Mouse (Mus musculus) embryonic fibroblast, embryonic 13.5 days (primary cell): ENCODE measurements around the gene Spen. TPM values are rescaled to one million over a fixed set of nuclear protein-coding genes. Genes with fewer than 3 reads are reported as not detected.

Experiments
- H3K27ac ChIP-seq: 2 replicates; pipeline ENCODE4 v1.5.1; 2012; ENCODE audit warnings: low read length, control low read depth, inconsistent platforms; ENCODE audit not compliant: insufficient read depth
- H3K4me1 ChIP-seq: 2 replicates; pipeline ENCODE4 v1.6.1; 2011; ENCODE audit warnings: low read length; ENCODE audit not compliant: control insufficient read depth, insufficient read depth
- H3K4me3 ChIP-seq: 2 replicates; pipeline ENCODE4 v1.5.1; 2011; ENCODE audit warnings: mild to moderate bottlenecking, control low read depth, low read length; ENCODE audit not compliant: insufficient read depth
- CTCF ChIP-seq: IDR thresholded peaks from 2 replicates; pipeline ENCODE4 v1.5.1; 2011; ENCODE audit warnings: mild to moderate bottlenecking, control low read depth, low read length, moderate library complexity, borderline replicate concordance; ENCODE audit not compliant: insufficient read depth
- POLR2A ChIP-seq: IDR thresholded peaks from 2 replicates; pipeline ENCODE4 v1.6.1; 2011; ENCODE audit warnings: low read depth, mild to moderate bottlenecking, control low read depth, low read length, moderate library complexity
- polyA plus RNA-seq: library from polyadenylated mRNA; stranded (reverse); fragments of >200 nt; gene quantifications from 2 replicates; pipeline ENCODE4 v1.2.4, GENCODE M21; 2011; ENCODE audit warnings: low read depth; ENCODE audit not compliant: missing spikeins, insufficient read length

Gene Spen
- polyA plus RNA-seq, 1 experiment, result 21.2 TPM

DNA sequence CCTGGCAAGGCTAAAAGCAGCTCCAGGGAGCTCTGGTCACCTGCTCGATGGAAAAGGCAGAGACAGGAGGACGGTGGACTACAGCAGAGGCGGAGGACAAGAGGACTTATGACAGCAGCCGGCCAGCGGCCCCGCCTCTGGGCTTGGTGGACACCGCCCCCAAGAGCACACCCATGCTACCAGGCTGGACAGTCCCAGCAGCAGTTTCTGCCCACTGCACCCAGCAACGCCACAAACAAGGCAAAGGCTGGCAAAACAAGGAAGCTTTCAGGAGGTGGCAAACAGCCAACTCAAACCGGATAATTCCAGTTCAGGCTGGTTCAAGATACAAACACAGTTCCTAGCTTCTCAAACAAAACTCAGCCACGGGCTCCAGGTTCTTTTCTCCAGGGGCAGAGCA lies 32.0 kb downstream of the Spen start:
- peak overlapping the region; percentile 12; the same call in 1 of the 2 replicates for H3K27ac ChIP-seq
- TF ChIP-seq POLR2A (no peak), CTCF (no peak)
- peaks cover 3% of the 10 kb centered on the region for H3K4me1 ChIP-seq
- no peak overlapping the region for H3K4me3 ChIP-seq

DNA sequence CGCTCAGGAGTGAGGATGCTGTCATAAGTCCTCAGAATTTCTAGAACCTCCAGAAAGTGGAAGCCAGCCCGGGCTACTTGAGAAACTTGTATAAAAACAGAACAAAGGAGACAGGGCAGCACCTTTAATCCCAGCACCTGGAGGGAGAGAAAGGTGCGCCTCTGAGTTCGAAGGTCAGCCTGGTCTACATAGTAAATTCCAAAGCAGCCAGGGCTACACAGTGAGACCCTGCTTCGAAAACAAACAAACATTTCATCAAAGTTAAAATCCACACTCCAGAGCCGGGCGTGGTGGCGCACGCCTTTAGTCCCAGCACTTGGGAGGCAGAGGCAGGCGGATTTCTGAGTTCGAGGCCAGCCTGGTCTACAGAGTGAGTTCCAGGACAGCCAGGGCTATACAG lies 32.6 kb downstream of the Spen start:
- Histone ChIP-seq H3K4me3 (no peak overlapping the region), H3K27ac (no peak overlapping the region), H3K4me1 (peaks cover 7% of the 10 kb centered on the region)
- TF ChIP-seq POLR2A (no peak), CTCF (no peak)

DNA sequence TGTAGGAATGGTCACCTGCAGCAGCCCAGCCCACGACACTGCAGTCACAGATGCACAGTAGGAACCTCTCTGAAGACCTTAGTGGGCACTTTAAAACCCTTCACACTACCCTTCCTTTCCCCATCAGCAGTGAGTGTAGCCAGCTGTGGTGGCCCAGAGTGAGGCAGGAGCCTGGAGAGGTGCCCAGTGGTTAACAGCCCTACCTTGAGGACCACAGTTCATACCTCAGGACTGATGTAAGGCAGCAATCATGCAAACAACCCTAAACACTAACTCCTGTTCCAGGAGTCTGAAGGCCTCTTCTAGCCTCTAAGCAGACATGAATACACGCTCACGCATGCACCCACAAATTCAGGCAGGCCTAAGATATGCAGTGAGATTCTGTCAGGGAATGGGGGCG lies 33.9 kb downstream of the Spen start:
- H3K27ac ChIP-seq, result no peak overlapping the region
- TF ChIP-seq POLR2A, result no peak
- no peak for TF ChIP-seq CTCF

DNA sequence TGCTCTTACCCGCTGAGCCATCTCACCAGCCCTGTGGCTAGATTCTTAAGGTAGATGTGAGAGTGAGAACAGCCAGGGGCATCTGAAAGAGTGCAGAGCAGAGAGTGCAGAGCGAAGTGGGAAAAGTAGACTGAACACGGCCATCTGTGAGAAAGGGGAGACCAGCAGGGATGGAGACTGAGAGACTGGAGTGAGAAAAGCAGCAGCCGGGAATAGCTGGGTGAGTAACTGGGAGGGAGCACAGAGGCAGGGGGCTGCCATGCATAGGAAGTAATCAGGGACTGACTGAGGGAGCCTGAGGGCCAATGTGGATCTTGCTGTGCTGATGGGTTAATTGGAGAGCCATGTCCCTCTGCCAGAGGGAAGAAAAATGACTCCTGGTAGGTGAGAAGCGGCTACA lies 35.7 kb downstream of the Spen start:
- H3K27ac ChIP-seq, result no peak overlapping the region
- peaks cover 16% of the 10 kb centered on the region for H3K4me1 ChIP-seq
- TF ChIP-seq POLR2A (no peak), CTCF (no peak)
- H3K4me3 ChIP-seq, result no peak overlapping the region

More for the DNA sequence above, 33.9 kb downstream of the Spen start:
- Histone ChIP-seq H3K4me3 (no peak overlapping the region), H3K4me1 (peaks cover 16% of the 10 kb centered on the region)

DNA sequence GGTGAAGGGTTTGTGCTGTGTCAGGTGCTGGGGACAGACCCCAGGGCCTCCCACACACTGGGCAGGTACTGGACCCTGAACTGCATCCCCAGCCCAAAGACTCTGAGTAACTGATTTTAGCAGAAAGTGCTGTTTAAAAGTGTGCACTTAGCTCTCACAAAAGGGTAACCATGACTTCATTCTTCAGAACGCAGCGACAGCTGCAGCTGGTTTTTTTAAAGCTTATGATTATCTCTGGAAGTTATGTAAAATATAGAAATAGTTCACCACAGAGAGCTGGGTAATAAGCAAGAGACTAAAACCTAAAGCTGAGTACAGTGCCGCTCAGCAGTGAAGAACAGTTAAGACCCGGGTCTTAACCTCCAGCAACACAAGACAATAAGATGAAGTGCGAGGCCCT lies 37.3 kb downstream of the Spen start:
- TF ChIP-seq CTCF, result no peak
- TF ChIP-seq POLR2A, result no peak
- Histone ChIP-seq H3K27ac (peak overlapping the region; percentile 9), H3K4me1 (peaks cover 16% of the 10 kb centered on the region), H3K4me3 (no peak overlapping the region)

DNA sequence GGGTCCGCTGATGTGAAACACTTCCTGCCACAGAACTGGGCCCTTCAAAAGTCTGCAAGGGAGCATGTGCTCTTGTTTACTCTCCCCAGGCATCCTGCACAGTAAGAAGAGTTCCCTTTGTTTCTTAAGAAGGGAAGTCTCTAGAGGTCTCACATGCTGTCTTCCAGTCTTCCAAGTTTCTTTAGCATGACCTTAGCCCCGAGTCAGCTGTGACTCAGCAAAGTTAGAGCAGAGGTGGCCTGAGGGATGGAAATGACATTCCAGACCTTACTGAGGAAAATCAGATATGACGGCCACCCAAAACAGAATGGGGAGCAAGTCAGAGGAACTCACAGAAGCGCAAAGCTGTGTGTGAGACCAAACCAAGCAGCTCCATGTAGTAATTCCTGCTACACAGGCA lies 37.8 kb downstream of the Spen start:
- TF ChIP-seq POLR2A (no peak), CTCF (no peak)
- Histone ChIP-seq H3K4me1 (peaks cover 16% of the 10 kb centered on the region), H3K27ac (peak overlapping the region; percentile 9; the same call in 1 of the 2 replicates), H3K4me3 (no peak overlapping the region)

DNA sequence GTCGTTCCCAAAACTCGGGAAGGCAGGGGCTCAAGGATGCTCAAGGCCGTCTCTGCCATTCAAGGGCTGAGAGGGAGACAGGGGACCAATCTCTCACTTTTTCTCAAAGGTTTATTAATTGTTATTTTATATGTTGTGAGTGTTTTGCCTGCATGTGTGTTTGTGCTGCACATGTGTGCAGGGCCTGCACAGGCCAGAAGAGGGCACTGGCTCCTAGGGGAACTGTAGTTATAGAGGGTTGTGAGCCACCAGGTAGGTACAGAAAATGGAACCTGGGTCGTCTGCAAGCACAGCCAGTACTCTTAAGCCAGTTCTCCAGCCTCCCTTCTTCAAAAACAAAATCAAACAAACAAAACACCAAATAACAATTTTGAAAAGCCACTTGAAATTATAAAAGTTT lies 49.7 kb downstream of the Spen start:
- Histone ChIP-seq H3K4me3 (no peak overlapping the region), H3K27ac (no peak overlapping the region), H3K4me1 (no peaks in the 10 kb centered on the region)
- TF ChIP-seq CTCF (peak; percentile 45; the same call in 1 of the 2 replicates), POLR2A (no peak)

DNA sequence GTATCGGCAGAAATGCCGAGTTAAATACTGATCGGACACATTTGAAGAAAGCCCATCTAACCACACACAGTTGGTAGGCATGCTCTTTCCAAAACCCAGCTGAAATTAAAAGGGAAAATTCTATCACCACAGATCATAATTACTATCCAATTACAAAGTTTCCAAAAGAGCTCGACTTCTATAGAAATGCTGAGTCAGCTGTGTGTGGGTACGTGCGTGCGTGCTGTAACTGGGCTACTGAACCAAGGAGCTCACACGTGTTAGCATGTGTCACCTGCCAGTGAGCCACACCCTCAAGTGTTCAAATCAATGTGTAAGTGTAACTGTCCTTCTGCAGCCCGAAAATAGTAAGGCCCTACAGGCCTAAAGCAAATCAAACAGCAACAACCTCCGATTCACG lies 50.8 kb downstream of the Spen start:
- Histone ChIP-seq H3K27ac (no peak overlapping the region), H3K4me1 (no peaks in the 10 kb centered on the region), H3K4me3 (no peak overlapping the region)
- TF ChIP-seq POLR2A (no peak), CTCF (no peak)

DNA sequence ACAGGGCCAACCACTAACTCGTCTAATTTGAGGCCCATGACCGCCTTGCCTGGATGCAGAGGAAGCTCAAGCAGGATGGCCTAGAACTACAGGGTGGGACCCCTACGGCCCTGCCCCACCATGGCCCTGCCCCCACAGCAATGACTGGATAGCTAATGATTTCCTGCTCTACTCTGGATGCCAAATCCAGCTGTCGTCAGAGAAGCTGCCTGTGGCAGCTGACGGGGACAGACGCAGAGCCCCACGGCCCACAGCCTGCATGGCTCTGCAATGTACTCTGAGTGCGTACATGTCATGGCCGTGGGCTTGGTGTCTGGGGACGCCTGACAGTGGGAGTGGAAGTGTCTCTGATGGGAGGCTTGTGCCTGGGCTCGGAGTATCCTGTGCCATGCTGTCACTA lies 54.3 kb downstream of the Spen start:
- Histone ChIP-seq H3K27ac (no peak overlapping the region), H3K4me1 (no peaks in the 10 kb centered on the region), H3K4me3 (no peak overlapping the region)
- no peak for TF ChIP-seq CTCF
- TF ChIP-seq POLR2A, result no peak

DNA sequence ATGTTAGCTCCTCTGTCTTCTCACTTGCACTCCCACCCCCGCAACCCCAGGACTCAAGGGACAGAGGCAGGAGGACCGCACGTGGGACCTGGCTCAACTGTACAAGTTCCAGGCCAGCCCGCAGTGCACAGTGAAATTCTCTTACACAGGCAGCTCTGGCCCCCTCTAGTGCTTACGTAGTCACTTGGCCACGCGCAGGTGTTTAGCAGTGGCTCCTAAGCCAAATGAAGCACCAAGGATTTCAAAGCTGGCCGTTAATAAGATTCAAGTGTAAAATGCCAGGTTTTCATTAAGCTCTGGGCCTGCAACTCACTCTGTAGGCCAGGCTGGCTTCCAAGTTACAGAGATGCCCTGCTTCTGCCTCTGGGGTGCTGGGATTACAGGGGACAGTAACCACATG lies 59.0 kb downstream of the Spen start:
- H3K4me3 ChIP-seq, result no peak overlapping the region
- H3K27ac ChIP-seq, result no peak overlapping the region
- TF ChIP-seq POLR2A, result no peak
- TF ChIP-seq CTCF, result no peak
- H3K4me1 ChIP-seq, result no peaks in the 10 kb centered on the region

DNA sequence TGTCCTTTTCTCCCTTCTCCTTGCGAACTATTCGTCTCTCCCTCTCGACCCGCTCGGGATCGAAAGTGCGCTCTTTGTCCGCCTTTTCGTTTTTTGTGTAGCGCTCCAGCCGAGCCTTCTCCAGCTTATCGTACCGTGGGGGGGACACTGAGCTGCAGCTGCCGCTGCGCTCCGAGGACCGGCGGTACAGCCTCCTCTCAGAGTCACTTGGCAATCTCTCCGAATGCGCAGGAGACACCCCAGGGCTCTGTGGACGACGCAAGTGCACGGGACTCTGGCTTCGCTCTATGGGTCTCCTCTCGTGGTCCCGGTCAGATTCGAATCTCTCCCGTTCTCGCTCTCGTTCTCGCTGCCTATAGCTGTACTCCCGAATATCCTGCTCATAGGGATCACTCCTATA lies 59.6 kb downstream of the Spen start:
- TF ChIP-seq CTCF (no peak), POLR2A (no peak)
- Histone ChIP-seq H3K27ac (no peak overlapping the region), H3K4me1 (no peaks in the 10 kb centered on the region), H3K4me3 (no peak overlapping the region)
